Mouse (Mus musculus) lung, embryonic 14.5 days (tissue): Measurements from ENCODE around the gene Ednra. TPM values are rescaled to one million over a fixed set of nuclear protein-coding genes. Genes with fewer than 3 reads are reported as not detected.

Experiments
- ATAC-seq: fragments of 200-750 bp; cut with Nextera tagmentation; 2 replicates; pipeline ENCODE4 v1.8.0; 2017; ENCODE audit warnings: mild to moderate bottlenecking, moderate TSS enrichment, moderate library complexity; ENCODE audit not compliant: insufficient read depth
- DNase-seq: peaks from one replicate; pipeline ENCODE4 v3.0.0-alpha.2; 2015
- H3K27ac ChIP-seq: fragments of 300-500 bp; sonication (generic); 2 replicates; pipeline ENCODE4 v1.5.1; 2014; ENCODE audit warnings: low read depth, mild to moderate bottlenecking, moderate library complexity
- H3K27me3 ChIP-seq: fragments of 300-500 bp; sonication (generic); 2 replicates; pipeline ENCODE4 v1.6.1; 2014; ENCODE audit warnings: low read length, control low read depth; ENCODE audit not compliant: insufficient read depth
- H3K36me3 ChIP-seq: fragments of 300-500 bp; sonication (generic); 2 replicates; pipeline ENCODE4 v1.6.1; 2014; ENCODE audit warnings: control low read depth; ENCODE audit not compliant: insufficient read depth
- H3K4me1 ChIP-seq: fragments of 300-500 bp; sonication (generic); 2 replicates; pipeline ENCODE4 v1.6.1; 2014; ENCODE audit warnings: antibody characterized with exemption, control low read depth; ENCODE audit not compliant: insufficient read depth
- H3K4me2 ChIP-seq: fragments of 300-500 bp; sonication (generic); 2 replicates; pipeline ENCODE4 v1.6.1; 2014; ENCODE audit warnings: mild to moderate bottlenecking
- H3K4me3 ChIP-seq: fragments of 300-500 bp; sonication (generic); 2 replicates; pipeline ENCODE4 v1.5.1; 2014; ENCODE audit warnings: low read depth, low read length
- H3K9ac ChIP-seq: fragments of 300-500 bp; sonication (generic); 2 replicates; pipeline ENCODE4 v1.6.1; 2014
- H3K9me3 ChIP-seq: fragments of 300-500 bp; sonication (generic); 2 replicates; pipeline ENCODE4 v1.6.1; 2016; ENCODE audit warnings: low read depth, low read length, control low read depth
- CTCF ChIP-seq: IDR thresholded peaks from 2 replicates; pipeline ENCODE4 v1.5.1; 2016; ENCODE audit warnings: antibody characterized with exemption, low read depth
- WGBS: fragments of 180-500 bp; shearing (Covaris S2); extraction: QIAGEN DNeasy Blood & Tissue Kit; methylation state at CpG from one replicate; pipeline ENCODE4 v1.1.7; 2014; 5-methylcytosine and 5-hydroxymethylcytosine counted together
- polyA plus RNA-seq: library from polyadenylated mRNA; unstranded; fragments of >200 nt; fragmentation: Nextera tagmentation; extraction: Ambion mirVana; gene quantifications from 2 replicates; pipeline ENCODE4 v1.2.1, GENCODE M21; 2014

The Ednra gene
- polyA plus RNA-seq, 1 experiment from 2014 or later = 147 TPM

- Histone ChIP-seq H3K27me3 (no peaks in the 10 kb centered on the region), H3K9ac (no peak overlapping the region), H3K9me3 (no peaks in the 10 kb centered on the region), H3K4me2 (no peak overlapping the region), H3K4me1 (no peaks in the 10 kb centered on the region), H3K4me3 (no peak overlapping the region), H3K36me3 (peaks cover 91% of the 10 kb centered on the region), H3K27ac (no peak overlapping the region)
- ATAC-seq = no peak
- 91% methylated on average over 13 of the region's 13 CpGs for WGBS
- no peak for DNase-seq
- no peak for TF ChIP-seq CTCF
Observed at GRCm38 (mm10) chr8:77664901-77665300, 59.4 kb downstream of the Ednra start.

- Histone ChIP-seq H3K27me3 (no peaks in the 10 kb centered on the region), H3K36me3 (peaks cover 38% of the 10 kb centered on the region), H3K9me3 (no peaks in the 10 kb centered on the region), H3K4me3 (no peak overlapping the region), H3K27ac (no peak overlapping the region), H3K4me1 (no peaks in the 10 kb centered on the region), H3K9ac (no peak overlapping the region), H3K4me2 (no peak overlapping the region)
- 54% methylated on average over 4 of the region's 4 CpGs for WGBS
- TF ChIP-seq CTCF = no peak
- ATAC-seq (no peak), DNase-seq (no peak)
Observed at GRCm38 (mm10) chr8:77659534-77660080, 64.7 kb downstream of the Ednra start.

- TF ChIP-seq CTCF = no peak
- DNase-seq = no peak
Observed at GRCm38 (mm10) chr8:77658356-77658755, 65.9 kb downstream of the Ednra start.

GRCm38 (mm10) chr8:77650646-77651190, 73.5 kb downstream of the Ednra start:
- H3K27ac ChIP-seq = no peak overlapping the region
- no peaks in the 10 kb centered on the region for H3K9me3 ChIP-seq
- no peaks in the 10 kb centered on the region for H3K4me1 ChIP-seq
- ATAC-seq (no peak), DNase-seq (no peak)
- WGBS = 64% methylated on average over 1 of the region's 1 CpGs
- no peak for TF ChIP-seq CTCF
- no peak overlapping the region for H3K9ac ChIP-seq
- no peak overlapping the region for H3K4me3 ChIP-seq
- H3K36me3 ChIP-seq = no peaks in the 10 kb centered on the region
- no peak overlapping the region for H3K4me2 ChIP-seq
- no peaks in the 10 kb centered on the region for H3K27me3 ChIP-seq

More at GRCm38 (mm10) chr8:77658356-77658755, 65.9 kb downstream of the Ednra start:
- Histone ChIP-seq H3K27ac (no peak overlapping the region), H3K9me3 (no peaks in the 10 kb centered on the region), H3K27me3 (no peaks in the 10 kb centered on the region), H3K4me1 (no peaks in the 10 kb centered on the region), H3K4me2 (no peak overlapping the region), H3K36me3 (peaks cover 26% of the 10 kb centered on the region), H3K9ac (no peak overlapping the region), H3K4me3 (no peak overlapping the region)
- no peak for ATAC-seq
- 54% methylated on average over 3 of the region's 3 CpGs for WGBS

GRCm38 (mm10) chr8:77640093-77640839, 84.0 kb downstream of the Ednra start:
- Histone ChIP-seq H3K4me2 (no peak overlapping the region), H3K27me3 (no peaks in the 10 kb centered on the region), H3K36me3 (no peaks in the 10 kb centered on the region), H3K4me1 (no peaks in the 10 kb centered on the region), H3K4me3 (no peak overlapping the region), H3K27ac (peak overlapping the region; percentile 20; the same call in 1 of the 2 replicates), H3K9me3 (no peaks in the 10 kb centered on the region), H3K9ac (no peak overlapping the region)
- DNase-seq (peak; percentile 76), ATAC-seq (peak; percentile 71)
- 50% methylated on average over 5 of the region's 5 CpGs for WGBS
- TF ChIP-seq CTCF = no peak

GRCm38 (mm10) chr8:77637593-77637992, 86.7 kb downstream of the Ednra start:
- no peak for DNase-seq
- WGBS = 81% methylated on average over 3 of the region's 3 CpGs
- H3K9ac ChIP-seq = no peak overlapping the region
- H3K36me3 ChIP-seq = no peaks in the 10 kb centered on the region
- H3K4me2 ChIP-seq = no peak overlapping the region
- no peaks in the 10 kb centered on the region for H3K27me3 ChIP-seq
- no peaks in the 10 kb centered on the region for H3K9me3 ChIP-seq
- no peak for TF ChIP-seq CTCF
- no peak for ATAC-seq
- H3K4me1 ChIP-seq = no peaks in the 10 kb centered on the region
- H3K4me3 ChIP-seq = no peak overlapping the region
- H3K27ac ChIP-seq = no peak overlapping the region

- DNase-seq (no peak), ATAC-seq (no peak)
- Histone ChIP-seq H3K4me3 (no peak overlapping the region), H3K27ac (no peak overlapping the region), H3K9ac (no peak overlapping the region), H3K4me1 (no peaks in the 10 kb centered on the region), H3K36me3 (no peaks in the 10 kb centered on the region), H3K9me3 (no peaks in the 10 kb centered on the region), H3K4me2 (no peak overlapping the region), H3K27me3 (no peaks in the 10 kb centered on the region)
- no peak for TF ChIP-seq CTCF
- 65% methylated on average over 5 of the region's 5 CpGs for WGBS
Observed at GRCm38 (mm10) chr8:77634035-77634434, 90.2 kb downstream of the Ednra start.
